Mouse (Mus musculus) lung, adult 2 months (tissue): ENCODE results near the gene Pigk. TPM values are rescaled to one million over a fixed set of nuclear protein-coding genes. Genes with fewer than 3 reads are reported as not detected.

Source experiments
- DNase-seq: peaks from one replicate; pipeline ENCODE4 v3.0.0; 2022
- H3K4me1 ChIP-seq: fragments of 200-500 bp; 2 replicates; pipeline ENCODE4 v1.6.1; 2011; ENCODE audit warnings: low read length; ENCODE audit not compliant: control insufficient read depth, insufficient read depth
- H3K4me3 ChIP-seq: fragments of 200-500 bp; replicated peaks from 2 replicates; pipeline ENCODE3; 2011; ENCODE audit warnings: low read depth, mild to moderate bottlenecking, control low read depth, low read length; ENCODE audit errors: extremely low read depth
- CTCF ChIP-seq: fragments of 200-500 bp; IDR thresholded peaks from 2 replicates; pipeline ENCODE4 v1.5.1; 2011; ENCODE audit warnings: mild to moderate bottlenecking, low read length, control low read depth; ENCODE audit not compliant: insufficient read depth
- POLR2A ChIP-seq: fragments of 200-500 bp; IDR thresholded peaks from 2 replicates; pipeline ENCODE4 v1.6.1; 2011; ENCODE audit warnings: low read depth, mild to moderate bottlenecking, control low read depth, low read length, borderline replicate concordance; ENCODE audit errors: extremely low read depth
- WGBS: fragments of 180-500 bp; shearing (Covaris S2); methylation state at CpG from one replicate; pipeline ENCODE4 v1.1.7; 2018; 5-methylcytosine and 5-hydroxymethylcytosine counted together
- polyA plus RNA-seq: library from polyadenylated mRNA; depleted of rRNA; stranded (reverse); fragments of >200 nt; gene quantifications from 2 replicates; pipeline ENCODE4 v1.2.3, GENCODE M21; 2012

The Pigk gene
- polyA plus RNA-seq, 1 experiment: 12.2 TPM

- H3K4me3 ChIP-seq: no peak overlapping the region
- WGBS: 27% methylated on average over 6 of the region's 6 CpGs
- no peak for DNase-seq
Measured at GRCm38 (mm10) chr3:152980431-152980830, 266.5 kb downstream of the Pigk start.

DNA sequence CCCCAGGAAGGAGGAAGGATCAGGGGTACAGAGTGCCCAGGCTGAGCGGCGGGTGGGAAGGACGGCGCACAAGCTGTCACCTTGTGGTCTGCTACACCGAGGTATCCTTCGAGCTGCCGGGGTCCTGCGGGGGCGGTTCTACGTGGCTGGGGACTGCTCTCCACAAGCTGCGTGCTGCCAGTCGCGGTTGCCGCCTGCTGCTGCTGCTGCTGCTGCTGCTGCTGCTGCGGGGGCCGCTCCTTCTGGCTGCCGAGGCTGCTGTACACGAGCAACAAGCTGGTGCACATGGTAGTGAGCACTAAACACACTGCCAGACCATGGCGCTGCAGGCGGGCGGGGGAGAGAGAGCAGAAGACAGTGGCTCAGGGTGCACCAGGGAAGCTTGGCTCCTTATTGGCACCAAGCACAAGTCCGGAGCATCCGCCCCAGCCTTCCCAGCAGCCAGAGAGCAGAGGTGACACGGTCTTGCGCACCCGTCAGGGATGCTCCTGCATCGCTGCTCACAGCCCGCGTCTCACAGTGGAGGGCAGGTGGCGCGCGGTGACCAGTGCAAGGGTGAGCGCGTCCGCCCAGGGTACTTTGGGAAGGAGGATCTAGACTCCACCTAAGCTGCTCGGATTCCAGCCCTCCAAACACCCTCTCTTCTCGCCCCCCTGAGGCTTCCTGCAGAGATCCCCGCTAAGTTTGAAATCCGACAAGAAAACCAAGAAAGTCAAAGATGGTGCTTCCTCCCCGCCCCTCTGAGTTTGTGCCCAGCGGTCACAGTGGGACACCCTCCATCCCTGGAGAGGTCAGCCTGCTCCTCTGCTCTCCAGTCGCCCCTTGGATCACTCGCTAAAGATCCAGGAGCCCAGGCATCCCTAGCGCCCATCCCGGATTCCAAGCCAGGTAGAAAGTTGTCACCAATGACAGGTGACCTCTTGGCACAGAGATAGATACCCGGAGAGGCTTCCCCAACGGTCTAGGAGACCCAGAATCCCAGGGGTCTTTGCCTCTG lies 267.4 kb downstream of the Pigk start:
- DNase-seq: no peak
- TF ChIP-seq POLR2A (no peak), CTCF (no peak)
- WGBS: 3% methylated on average over 47 of the region's 47 CpGs
- no peaks in the 10 kb centered on the region for H3K4me1 ChIP-seq
- peak overlapping the region; percentile 24 for H3K4me3 ChIP-seq

More at GRCm38 (mm10) chr3:152980431-152980830, 266.5 kb downstream of the Pigk start:
- TF ChIP-seq CTCF (no peak), POLR2A (no peak)
- no peaks in the 10 kb centered on the region for H3K4me1 ChIP-seq

DNA sequence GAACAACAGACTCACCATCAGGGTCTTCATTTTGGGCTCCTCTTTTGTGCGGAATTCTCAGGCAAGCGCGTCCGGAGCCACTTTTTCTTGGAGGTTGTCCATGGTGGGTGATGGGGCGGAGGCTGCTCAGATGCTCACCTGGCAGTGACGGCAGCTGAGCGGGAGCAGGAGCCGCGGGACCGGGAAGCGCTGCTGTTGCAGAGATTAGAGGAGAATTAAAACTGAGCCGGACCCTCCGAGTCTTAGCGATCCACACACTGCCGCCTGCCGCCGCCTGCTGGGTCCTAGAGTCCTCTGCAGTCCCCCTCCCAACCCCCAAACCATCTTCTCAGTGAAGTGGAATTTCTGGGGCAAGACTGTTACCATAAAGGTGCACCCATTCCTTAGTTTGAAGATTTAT lies 268.1 kb downstream of the Pigk start, which contains the start of gene St6galnac5:
Gene St6galnac5 (minus strand): TSS at position 259 of the 400 bp plus-strand sequence.
- no peak for DNase-seq
- TF ChIP-seq POLR2A: no peak
- no peak for TF ChIP-seq CTCF
- 3% methylated on average over 17 of the region's 17 CpGs for WGBS
- H3K4me3 ChIP-seq: peak within 1 kb of the TSS; percentile 24
- no peaks in the 10 kb centered on the region for H3K4me1 ChIP-seq

DNA sequence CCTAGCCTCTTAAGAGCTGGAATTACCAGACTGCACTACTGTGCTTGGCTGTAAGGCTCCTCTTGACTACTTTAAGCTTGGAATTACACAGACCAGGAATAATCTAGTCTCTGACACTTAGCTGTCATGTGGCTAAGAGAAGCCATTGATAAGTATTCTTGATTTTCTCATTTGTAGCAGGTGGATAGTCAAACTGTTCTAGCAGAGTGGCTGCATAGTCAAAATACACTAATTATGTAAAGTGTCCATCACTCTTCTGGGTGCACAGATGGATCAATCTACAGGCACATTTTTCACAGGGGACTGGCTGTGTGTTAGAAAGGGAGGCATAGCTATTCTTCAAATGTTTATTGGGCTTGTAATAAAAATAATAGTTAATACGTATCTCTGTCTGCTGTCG lies 276.9 kb downstream of the Pigk start:
- Histone ChIP-seq H3K4me1 (no peaks in the 10 kb centered on the region), H3K4me3 (no peak overlapping the region)
- 72% methylated on average over 2 of the region's 2 CpGs for WGBS
- no peak for DNase-seq
- no peak for TF ChIP-seq CTCF
- TF ChIP-seq POLR2A: no peak

DNA sequence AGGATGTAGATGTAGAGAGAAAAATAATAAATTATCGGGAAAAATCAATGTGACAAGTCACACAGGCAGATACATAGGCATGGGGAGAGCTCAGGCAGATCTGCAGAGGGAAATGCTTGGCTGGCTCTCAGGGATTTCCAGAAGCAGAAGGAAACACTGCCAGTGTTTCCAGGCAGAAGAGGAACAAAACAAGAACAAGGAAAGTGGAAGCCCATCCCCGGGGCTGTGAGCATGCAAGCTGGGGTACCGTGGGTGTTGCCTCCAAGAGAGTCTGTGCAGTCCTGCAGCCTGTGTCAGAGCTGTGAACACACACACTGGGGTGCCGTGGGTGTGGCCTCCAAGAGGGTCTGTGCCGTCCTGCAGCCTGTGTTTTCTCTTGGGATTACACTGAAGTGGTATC lies 279.7 kb downstream of the Pigk start:
- Histone ChIP-seq H3K4me3 (no peak overlapping the region), H3K4me1 (no peaks in the 10 kb centered on the region)
- DNase-seq: no peak
- TF ChIP-seq POLR2A: no peak
- no peak for TF ChIP-seq CTCF
- WGBS: 49% methylated on average over 5 of the region's 5 CpGs

DNA sequence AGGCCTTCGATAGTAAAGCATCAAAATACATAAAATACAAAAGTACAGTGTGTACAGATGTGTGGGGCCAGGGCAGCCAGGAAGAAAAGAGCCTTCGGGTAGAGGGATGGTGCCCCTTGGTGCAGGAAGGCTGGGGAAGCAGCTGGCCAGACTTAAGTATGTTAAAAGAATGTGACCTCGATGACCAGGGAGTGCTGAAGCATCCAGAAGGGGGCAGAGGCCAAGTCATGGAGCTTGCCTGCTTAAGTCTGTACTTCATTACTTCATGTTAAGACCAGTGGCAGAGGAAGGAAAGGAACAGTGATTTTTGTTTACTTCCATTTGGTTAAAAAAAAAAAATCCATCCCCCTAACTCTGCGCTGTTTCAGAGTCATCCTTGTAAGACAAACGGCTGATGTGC lies 284.2 kb downstream of the Pigk start:
- no peak for DNase-seq
- Histone ChIP-seq H3K4me3 (no peak overlapping the region), H3K4me1 (no peaks in the 10 kb centered on the region)
- TF ChIP-seq CTCF: no peak
- WGBS: 53% methylated on average over 5 of the region's 5 CpGs

DNA sequence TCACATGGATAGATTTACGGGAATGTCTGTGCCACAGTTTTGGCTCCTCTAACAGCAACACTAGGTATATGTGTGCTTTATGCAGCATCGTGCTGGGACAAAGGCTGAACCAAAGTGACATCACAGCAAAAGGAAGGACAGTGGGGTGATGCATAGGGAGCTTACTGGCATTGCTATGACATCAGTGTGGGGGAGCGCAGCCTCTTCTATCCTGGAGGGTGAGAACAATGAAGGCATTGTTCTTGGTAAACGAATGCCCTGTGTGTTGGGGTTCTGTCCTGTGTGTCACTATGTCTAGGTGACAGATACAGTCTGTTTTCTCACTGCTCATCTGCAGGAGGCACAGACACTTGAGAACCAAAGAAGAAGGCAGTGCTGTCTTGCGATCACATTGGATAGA lies 285.0 kb downstream of the Pigk start:
- no peak for DNase-seq
- WGBS: 69% methylated on average over 5 of the region's 5 CpGs
- TF ChIP-seq CTCF (no peak), POLR2A (no peak)
- no peaks in the 10 kb centered on the region for H3K4me1 ChIP-seq
- H3K4me3 ChIP-seq: no peak overlapping the region

GRCm38 (mm10) chr3:153006893-153007292 lies 293.0 kb downstream of the Pigk start:
- TF ChIP-seq POLR2A (no peak), CTCF (no peak)
- no peaks in the 10 kb centered on the region for H3K4me1 ChIP-seq
- no peak overlapping the region for H3K4me3 ChIP-seq
- WGBS: 88% methylated on average over 6 of the region's 6 CpGs
- DNase-seq: no peak

DNA sequence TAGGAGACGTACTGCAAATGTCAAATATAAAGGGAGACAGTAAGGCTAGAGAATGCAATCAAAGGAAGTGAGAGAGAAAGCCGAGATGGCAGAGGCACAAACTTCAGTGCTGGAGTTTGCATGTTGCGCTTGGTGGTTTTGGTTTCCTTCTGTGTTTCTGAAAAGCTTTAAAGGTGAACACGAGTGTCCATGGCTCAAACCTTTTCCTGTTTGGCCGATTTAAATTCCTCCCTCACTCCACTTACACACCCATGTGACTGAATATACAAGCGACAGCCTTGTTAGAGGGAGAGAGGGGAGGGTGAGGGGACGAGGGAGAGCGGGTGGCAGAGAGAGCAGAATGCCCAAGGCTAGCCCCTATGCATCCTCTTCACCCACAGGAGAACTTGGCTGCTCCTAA lies 302.5 kb downstream of the Pigk start:
- TF ChIP-seq CTCF (no peak), POLR2A (no peak)
- no peaks in the 10 kb centered on the region for H3K4me1 ChIP-seq
- no peak for DNase-seq
- 41% methylated on average over 8 of the region's 8 CpGs for WGBS
- H3K4me3 ChIP-seq: no peak overlapping the region

DNA sequence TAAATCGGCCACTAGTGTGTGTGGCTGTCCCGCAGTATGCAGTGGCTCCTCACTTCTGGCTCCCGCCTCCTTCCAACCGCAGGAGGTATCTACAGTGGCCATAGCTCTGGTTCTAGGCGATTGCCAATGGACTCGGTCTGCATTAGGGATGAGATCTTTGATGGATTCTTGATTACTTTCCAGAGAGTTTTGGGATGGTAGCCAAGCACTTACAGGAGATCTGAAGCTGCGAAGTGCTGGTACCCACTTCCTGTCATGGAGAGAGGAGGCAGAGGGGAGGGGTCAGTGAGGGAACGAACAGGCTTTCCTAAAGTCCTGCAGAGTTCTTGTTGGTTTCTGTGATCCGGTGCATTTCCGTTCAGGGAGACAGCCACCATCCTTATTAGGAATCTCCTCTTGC lies 304.2 kb downstream of the Pigk start:
- DNase-seq: no peak
- Histone ChIP-seq H3K4me1 (no peaks in the 10 kb centered on the region), H3K4me3 (no peak overlapping the region)
- TF ChIP-seq POLR2A: no peak
- no peak for TF ChIP-seq CTCF
- 56% methylated on average over 10 of the region's 10 CpGs for WGBS
